Mouse (Mus musculus) limb, embryonic 14.5 days (tissue): Measurements from ENCODE around the gene Pah. TPM values are rescaled to one million over a fixed set of nuclear protein-coding genes. Genes with fewer than 3 reads are reported as not detected.

Experiments used
- ATAC-seq: fragments of 200-750 bp; cut with Nextera tagmentation; 2 replicates; pipeline ENCODE4 v1.8.0; 2017; ENCODE audit warnings: low read depth, moderate number of reproducible peaks, moderate TSS enrichment; ENCODE audit not compliant: low FRiP score
- DNase-seq: peaks from one replicate; pipeline ENCODE4 v3.0.0-alpha.2; 2015; ENCODE audit warnings: low spot score
- H3K27ac ChIP-seq: fragments of 300-500 bp; sonication (generic); replicated peaks from 2 replicates; pipeline ENCODE4 v1.5.1; 2014; ENCODE audit warnings: low read depth, mild to moderate bottlenecking, low read length, moderate library complexity, mixed read lengths
- H3K27me3 ChIP-seq: fragments of 300-500 bp; sonication (generic); 2 replicates; pipeline ENCODE4 v1.6.1; 2014; ENCODE audit warnings: low read length, mixed read lengths; ENCODE audit not compliant: control insufficient read depth, insufficient read depth
- H3K36me3 ChIP-seq: fragments of 300-500 bp; sonication (generic); 2 replicates; pipeline ENCODE4 v1.6.1; 2014; ENCODE audit warnings: mild to moderate bottlenecking, low read length, moderate library complexity, mixed read lengths; ENCODE audit not compliant: control insufficient read depth, insufficient read depth
- H3K4me1 ChIP-seq: fragments of 300-500 bp; sonication (generic); 2 replicates; pipeline ENCODE4 v1.6.1; 2014; ENCODE audit warnings: antibody characterized with exemption, low read length, mixed read lengths; ENCODE audit not compliant: control insufficient read depth, insufficient read depth
- H3K4me2 ChIP-seq: fragments of 300-500 bp; sonication (generic); replicated peaks from 2 replicates; pipeline ENCODE4 v1.6.1; 2014; ENCODE audit warnings: low read depth, mild to moderate bottlenecking, low read length, moderate library complexity; ENCODE audit not compliant: severe bottlenecking
- H3K4me3 ChIP-seq: fragments of 300-500 bp; sonication (generic); replicated peaks from 2 replicates; pipeline ENCODE4 v1.5.1; 2014; ENCODE audit warnings: low read length
- H3K9ac ChIP-seq: fragments of 300-500 bp; sonication (generic); 2 replicates; pipeline ENCODE4 v1.6.1; 2014; ENCODE audit warnings: mild to moderate bottlenecking, low read depth, low read length, moderate library complexity; ENCODE audit not compliant: severe bottlenecking
- H3K9me3 ChIP-seq: fragments of 300-500 bp; sonication (generic); 2 replicates; pipeline ENCODE4 v1.6.1; 2016; ENCODE audit warnings: low read length; ENCODE audit not compliant: control insufficient read depth
- POLR2A ChIP-seq: fragments of 200-500 bp; IDR thresholded peaks from 2 replicates; pipeline ENCODE4 v1.8.0; 2012; ENCODE audit warnings: inconsistent platforms, mild to moderate bottlenecking, moderate library complexity, borderline replicate concordance; ENCODE audit not compliant: insufficient read depth, insufficient read length; ENCODE audit errors: extremely low read depth
- WGBS: fragments of 180-500 bp; shearing (Covaris S2); extraction: QIAGEN DNeasy Blood & Tissue Kit; methylation state at CpG from one replicate; pipeline ENCODE4 v1.1.7; 2014; 5-methylcytosine and 5-hydroxymethylcytosine counted together
- polyA plus RNA-seq, 2 experiments: library from polyadenylated mRNA; depleted of rRNA in 1 of 2; stranded (reverse) in 1 of 2; unstranded in 1 of 2; fragments of >200 nt; fragmentation: Nextera tagmentation in 1 of 2; extraction: Ambion mirVana in 1 of 2; gene quantifications; 2 replicates each; pipeline versions ENCODE4 v1.2.1 to v1.2.3; 2012 to 2014

The Pah gene
- polyA plus RNA-seq, 2 experiments = not detected

DNA sequence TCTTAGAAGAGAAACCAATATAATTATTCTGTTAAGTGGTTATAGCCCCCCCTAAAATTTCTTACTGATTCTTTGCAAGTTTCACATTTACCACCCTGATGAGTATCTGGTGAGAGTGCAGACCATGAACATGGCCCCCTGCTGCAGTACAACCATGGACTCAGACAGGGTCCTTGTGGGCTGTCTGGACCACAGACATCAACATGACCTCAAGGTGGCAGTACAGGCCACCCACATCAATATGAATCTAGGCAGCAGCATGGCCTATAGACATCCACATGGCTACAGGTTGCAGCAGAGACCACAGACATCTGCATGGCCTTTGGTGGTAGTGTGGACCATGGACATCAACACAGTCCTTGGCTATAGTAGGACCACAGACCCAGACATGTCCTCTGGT is 8.5 kb upstream of the Pah start:
- TF ChIP-seq POLR2A = no peak

DNA sequence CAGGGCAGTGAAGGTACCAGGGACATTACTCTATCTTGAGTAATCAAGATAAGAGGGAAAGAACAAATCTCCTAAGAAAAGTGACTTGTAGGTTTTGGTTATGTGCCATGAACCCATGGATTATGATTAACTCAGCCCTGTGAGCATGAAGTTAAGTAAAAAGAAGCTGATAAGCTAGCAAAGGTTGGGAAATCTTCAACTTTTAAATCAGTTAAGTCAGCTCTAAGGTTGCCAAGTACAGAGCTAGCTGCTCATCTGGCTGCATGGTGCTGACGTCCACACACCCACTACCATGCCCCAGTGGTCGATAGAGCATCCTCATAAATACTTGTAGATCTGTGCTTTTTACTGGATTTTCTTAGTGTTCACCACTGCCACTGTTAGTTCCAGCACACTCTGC is 3.0 kb upstream of the Pah start:
- 68% methylated on average over 2 of the region's 2 CpGs for WGBS
- Histone ChIP-seq H3K27me3 (no peaks in the 10 kb centered on the region), H3K4me2 (no peak overlapping the region), H3K9me3 (no peaks in the 10 kb centered on the region), H3K4me1 (no peaks in the 10 kb centered on the region), H3K27ac (no peak overlapping the region), H3K9ac (no peak overlapping the region), H3K36me3 (no peaks in the 10 kb centered on the region), H3K4me3 (no peak overlapping the region)
- DNase-seq (no peak), ATAC-seq (no peak)
- TF ChIP-seq POLR2A = no peak

More for the DNA sequence above, 8.5 kb upstream of the Pah start:
- Histone ChIP-seq H3K9me3 (no peaks in the 10 kb centered on the region), H3K4me3 (no peak overlapping the region), H3K36me3 (no peaks in the 10 kb centered on the region), H3K9ac (no peak overlapping the region), H3K4me2 (no peak overlapping the region), H3K27me3 (no peaks in the 10 kb centered on the region), H3K4me1 (no peaks in the 10 kb centered on the region), H3K27ac (no peak overlapping the region)
- DNase-seq = no peak
- ATAC-seq = no peak

DNA sequence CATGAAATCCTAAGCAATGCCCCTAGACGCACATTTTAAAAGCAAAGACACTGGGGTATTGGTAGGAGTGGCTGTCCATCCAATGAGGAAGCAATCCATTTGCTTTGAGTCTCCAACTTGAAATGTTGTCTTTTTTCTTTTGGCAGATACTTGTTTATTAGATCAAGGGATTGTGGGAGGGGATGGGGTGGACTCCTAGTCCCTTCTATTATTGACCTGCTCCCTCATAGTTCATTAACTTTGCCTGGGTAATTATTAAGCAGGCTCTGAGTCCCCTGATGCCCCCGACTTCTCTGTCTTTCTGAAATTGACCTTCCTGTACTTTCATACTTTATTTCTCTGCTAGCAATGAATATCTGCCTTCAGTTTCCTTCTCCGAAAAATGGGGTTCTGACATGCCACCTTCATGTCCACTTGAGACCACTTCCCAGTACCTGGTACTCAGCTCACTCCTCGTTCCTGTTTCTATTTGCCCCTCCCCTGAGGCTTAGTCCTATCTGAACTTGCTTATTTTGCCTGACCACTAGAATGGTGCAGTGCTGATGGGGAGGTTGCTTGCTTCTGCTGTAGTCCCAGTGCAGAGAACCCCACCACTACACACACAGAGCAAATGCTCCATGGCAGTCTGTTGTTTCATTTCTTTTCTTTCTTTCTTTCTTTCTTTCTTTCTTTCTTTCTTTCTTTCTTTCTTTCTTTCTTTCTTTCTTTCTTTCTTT is 1.0 kb upstream of the Pah start:
- TF ChIP-seq POLR2A = no peak
- H3K36me3 ChIP-seq = no peaks in the 10 kb centered on the region
- no peak for DNase-seq
- H3K4me1 ChIP-seq = no peaks in the 10 kb centered on the region
- no peak overlapping the region for H3K27ac ChIP-seq
- H3K4me2 ChIP-seq = no peak overlapping the region
- 78% methylated on average over 4 of the region's 4 CpGs for WGBS
- H3K9me3 ChIP-seq = no peaks in the 10 kb centered on the region
- no peak for ATAC-seq
- H3K4me3 ChIP-seq = no peak overlapping the region
- no peak overlapping the region for H3K9ac ChIP-seq
- no peaks in the 10 kb centered on the region for H3K27me3 ChIP-seq

DNA sequence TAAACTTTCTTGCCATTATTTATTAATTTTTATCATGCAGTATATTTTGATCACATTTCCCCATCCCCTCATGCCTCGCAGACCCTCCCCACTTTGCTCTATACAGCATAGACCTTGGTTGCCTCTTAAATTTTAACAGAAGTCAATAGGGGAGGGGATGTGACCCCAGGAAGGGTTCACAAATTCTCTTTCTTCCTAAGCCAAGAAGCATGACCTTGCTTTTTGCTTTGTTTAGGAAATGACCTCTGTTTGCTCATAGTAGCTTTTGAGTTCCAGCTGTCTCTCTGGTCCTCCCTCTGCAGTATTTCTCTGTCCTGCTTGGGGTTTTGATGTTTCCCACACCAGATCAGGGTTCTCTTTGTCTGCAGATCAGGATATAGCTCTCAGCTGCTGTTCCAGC is 12.6 kb downstream of the Pah start:
- ATAC-seq = no peak
- no peak overlapping the region for H3K9ac ChIP-seq
- TF ChIP-seq POLR2A = no peak

DNA sequence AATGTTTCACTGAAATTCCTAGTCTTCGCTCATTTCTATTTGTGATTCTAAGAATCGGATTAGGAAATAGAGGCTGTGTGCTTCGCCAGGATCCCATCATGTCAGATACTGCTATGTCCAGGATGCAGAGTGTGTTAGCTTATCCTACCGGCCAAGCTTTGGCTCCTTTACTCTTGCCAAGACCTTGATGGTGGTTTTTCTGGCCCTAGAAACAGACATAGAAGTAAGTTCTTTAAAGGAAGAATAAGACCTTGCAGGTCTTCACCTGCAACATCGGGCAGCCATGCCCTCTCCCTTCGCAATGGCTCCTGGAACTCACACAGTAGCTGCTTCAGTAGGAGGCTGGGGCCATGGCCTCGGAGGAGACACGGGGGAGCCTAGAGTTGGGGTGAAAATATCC is 24.2 kb downstream of the Pah start:
- Histone ChIP-seq H3K27ac (no peak overlapping the region), H3K4me2 (no peak overlapping the region), H3K9ac (no peak overlapping the region), H3K36me3 (no peaks in the 10 kb centered on the region), H3K4me3 (no peak overlapping the region), H3K9me3 (no peaks in the 10 kb centered on the region), H3K27me3 (no peaks in the 10 kb centered on the region), H3K4me1 (no peaks in the 10 kb centered on the region)
- WGBS = 77% methylated on average over 8 of the region's 8 CpGs
- no peak for ATAC-seq
- no peak for DNase-seq
- TF ChIP-seq POLR2A = no peak

More for the DNA sequence above, 12.6 kb downstream of the Pah start:
- Histone ChIP-seq H3K4me2 (no peak overlapping the region), H3K4me1 (no peaks in the 10 kb centered on the region), H3K36me3 (no peaks in the 10 kb centered on the region), H3K27ac (no peak overlapping the region), H3K9me3 (no peaks in the 10 kb centered on the region), H3K4me3 (no peak overlapping the region), H3K27me3 (no peaks in the 10 kb centered on the region)
- DNase-seq = no peak
- WGBS = 91% methylated on average over 1 of the region's 1 CpGs
